Mouse (Mus musculus) midbrain, postnatal 0 days (tissue): ENCODE data around the gene Pde5a. TPM values are rescaled to one million over a fixed set of nuclear protein-coding genes. Genes with fewer than 3 reads are reported as not detected.

Experiments used
- ATAC-seq: fragments of 200-750 bp; cut with Nextera tagmentation; 2 replicates; pipeline ENCODE4 v1.8.0; 2017; ENCODE audit warnings: moderate number of reproducible peaks, mild to moderate bottlenecking, moderate TSS enrichment, moderate library complexity; ENCODE audit not compliant: low FRiP score
- DNase-seq: peaks from one replicate; pipeline ENCODE4 v3.0.0-alpha.2; 2015; ENCODE audit warnings: low spot score
- H3K27ac ChIP-seq: fragments of 300-500 bp; sonication (generic); 2 replicates; pipeline ENCODE4 v1.5.1; 2014; ENCODE audit warnings: low read depth, mild to moderate bottlenecking, low read length, mixed read lengths
- H3K27me3 ChIP-seq: fragments of 300-500 bp; sonication (generic); 2 replicates; pipeline ENCODE4 v1.6.1; 2014; ENCODE audit warnings: low read length, control low read depth, mixed read lengths; ENCODE audit not compliant: insufficient read depth
- H3K36me3 ChIP-seq: fragments of 300-500 bp; sonication (generic); 2 replicates; pipeline ENCODE4 v1.6.1; 2014; ENCODE audit warnings: low read length, control low read depth, mixed read lengths; ENCODE audit not compliant: insufficient read depth
- H3K4me1 ChIP-seq: fragments of 300-500 bp; sonication (generic); 2 replicates; pipeline ENCODE4 v1.6.1; 2014; ENCODE audit warnings: mild to moderate bottlenecking, control low read depth, antibody characterized with exemption, low read length, mixed read lengths; ENCODE audit not compliant: insufficient read depth
- H3K4me2 ChIP-seq: fragments of 300-500 bp; sonication (generic); 2 replicates; pipeline ENCODE4 v1.6.1; 2014; ENCODE audit warnings: low read depth, mild to moderate bottlenecking, low read length, mixed read lengths; ENCODE audit not compliant: poor library complexity, severe bottlenecking
- H3K4me3 ChIP-seq: fragments of 300-500 bp; sonication (generic); 2 replicates; pipeline ENCODE4 v1.5.1; 2014; ENCODE audit warnings: low read depth, mild to moderate bottlenecking, low read length, moderate library complexity
- H3K9ac ChIP-seq: fragments of 300-500 bp; sonication (generic); replicated peaks from 2 replicates; pipeline ENCODE4 v1.6.1; 2014; ENCODE audit warnings: mild to moderate bottlenecking, low read length, moderate library complexity, mixed read lengths; ENCODE audit not compliant: poor library complexity, severe bottlenecking
- H3K9me3 ChIP-seq: fragments of 300-500 bp; sonication (generic); 2 replicates; pipeline ENCODE4 v1.6.1; 2016; ENCODE audit warnings: low read length, control low read depth
- CTCF ChIP-seq: IDR thresholded peaks from 2 replicates; pipeline ENCODE4 v1.5.1; 2016; ENCODE audit warnings: antibody characterized with exemption, mild to moderate bottlenecking
- WGBS: fragments of 180-500 bp; shearing (Covaris S2); extraction: QIAGEN DNeasy Blood & Tissue Kit; methylation state at CpG from one replicate; pipeline ENCODE4 v1.1.7; 2014; 5-methylcytosine and 5-hydroxymethylcytosine counted together
- polyA plus RNA-seq: library from polyadenylated mRNA; unstranded; fragments of >200 nt; fragmentation: Nextera tagmentation; extraction: Ambion mirVana; gene quantifications from 2 replicates; pipeline ENCODE4 v1.2.1, GENCODE M21; 2015
- total RNA-seq: library from RNA; depleted of rRNA; stranded (reverse); fragments of >200 nt; gene quantifications from 2 replicates; pipeline ENCODE4 v1.2.3, GENCODE M21; 2014

Pde5a gene
- total and polyA plus RNA-seq, 2 experiments from 2014 or later: 1.0 to 5.5 TPM

GRCm38 (mm10) chr3:122868270-122868669, 139.5 kb downstream of the Pde5a start:
- no peaks in the 10 kb centered on the region for H3K4me1 ChIP-seq
- H3K27me3 ChIP-seq: no peaks in the 10 kb centered on the region
- H3K27ac ChIP-seq: no peak overlapping the region
- no peaks in the 10 kb centered on the region for H3K9me3 ChIP-seq
- no peak for TF ChIP-seq CTCF
- H3K36me3 ChIP-seq: no peaks in the 10 kb centered on the region
- ATAC-seq (no peak), DNase-seq (no peak)
- H3K4me2 ChIP-seq: no peak overlapping the region
- H3K9ac ChIP-seq: no peak overlapping the region
- WGBS: 96% methylated on average over 1 of the region's 1 CpGs
- no peak overlapping the region for H3K4me3 ChIP-seq

GRCm38 (mm10) chr3:122871596-122871995, 142.8 kb downstream of the Pde5a start:
- WGBS: 89% methylated on average over 1 of the region's 1 CpGs
- no peaks in the 10 kb centered on the region for H3K4me1 ChIP-seq
- H3K36me3 ChIP-seq: no peaks in the 10 kb centered on the region
- no peak overlapping the region for H3K9ac ChIP-seq
- H3K4me3 ChIP-seq: no peak overlapping the region
- H3K4me2 ChIP-seq: no peak overlapping the region
- ATAC-seq (no peak), DNase-seq (no peak)
- no peak overlapping the region for H3K27ac ChIP-seq
- no peak for TF ChIP-seq CTCF
- no peaks in the 10 kb centered on the region for H3K9me3 ChIP-seq
- H3K27me3 ChIP-seq: no peaks in the 10 kb centered on the region

GRCm38 (mm10) chr3:122876870-122877269, 148.1 kb downstream of the Pde5a start:
- TF ChIP-seq CTCF: no peak
- DNase-seq (no peak), ATAC-seq (no peak)
- Histone ChIP-seq H3K9me3 (no peaks in the 10 kb centered on the region), H3K27me3 (no peaks in the 10 kb centered on the region), H3K36me3 (no peaks in the 10 kb centered on the region), H3K4me2 (no peak overlapping the region), H3K9ac (no peak overlapping the region), H3K4me1 (no peaks in the 10 kb centered on the region), H3K27ac (no peak overlapping the region), H3K4me3 (no peak overlapping the region)
- WGBS: 96% methylated on average over 2 of the region's 2 CpGs

GRCm38 (mm10) chr3:122877543-122877942, 148.8 kb downstream of the Pde5a start:
- no peaks in the 10 kb centered on the region for H3K27me3 ChIP-seq
- no peak overlapping the region for H3K4me2 ChIP-seq
- no peak overlapping the region for H3K27ac ChIP-seq
- H3K9ac ChIP-seq: no peak overlapping the region
- WGBS: 88% methylated on average over 3 of the region's 3 CpGs
- no peak for ATAC-seq
- H3K4me3 ChIP-seq: no peak overlapping the region
- no peaks in the 10 kb centered on the region for H3K4me1 ChIP-seq
- no peaks in the 10 kb centered on the region for H3K36me3 ChIP-seq
- H3K9me3 ChIP-seq: no peaks in the 10 kb centered on the region
- TF ChIP-seq CTCF: no peak
- no peak for DNase-seq

- no peak for DNase-seq
- no peaks in the 10 kb centered on the region for H3K9me3 ChIP-seq
- 92% methylated on average over 8 of the region's 8 CpGs for WGBS
- no peak overlapping the region for H3K27ac ChIP-seq
- no peak for ATAC-seq
- no peaks in the 10 kb centered on the region for H3K36me3 ChIP-seq
- no peak overlapping the region for H3K4me2 ChIP-seq
- H3K27me3 ChIP-seq: no peaks in the 10 kb centered on the region
- no peak overlapping the region for H3K4me3 ChIP-seq
- no peaks in the 10 kb centered on the region for H3K4me1 ChIP-seq
- peak; percentile 33 for TF ChIP-seq CTCF
- no peak overlapping the region for H3K9ac ChIP-seq
These were observed 150.1 kb downstream of the Pde5a start for GRCm38 (mm10) chr3:122878705-122879315.

- Histone ChIP-seq H3K36me3 (no peaks in the 10 kb centered on the region), H3K9ac (no peak overlapping the region), H3K27ac (no peak overlapping the region), H3K4me2 (no peak overlapping the region), H3K4me1 (no peaks in the 10 kb centered on the region), H3K4me3 (no peak overlapping the region), H3K9me3 (no peaks in the 10 kb centered on the region), H3K27me3 (no peaks in the 10 kb centered on the region)
- DNase-seq (no peak), ATAC-seq (no peak)
- WGBS: 74% methylated on average over 4 of the region's 4 CpGs
- TF ChIP-seq CTCF: no peak
These were observed 159.0 kb downstream of the Pde5a start for GRCm38 (mm10) chr3:122887505-122888301.
